Mouse (Mus musculus) bone marrow macrophage, adult 2 months (primary cell): Measurements from ENCODE around the gene Fpgs.
A peak's percentile ranks its signal among the peaks of the same experiment; 100 is the strongest.

Experiments used
- CTCF ChIP-seq: IDR thresholded peaks from 2 replicates; pipeline ENCODE4 v1.5.1; 2012; ENCODE audit warnings: low read depth, mild to moderate bottlenecking, low read length, moderate library complexity
- POLR2A ChIP-seq: IDR thresholded peaks from 2 replicates; pipeline ENCODE4 v1.6.1; 2012; ENCODE audit warnings: mild to moderate bottlenecking, low read depth, low read length, borderline replicate concordance

DNA sequence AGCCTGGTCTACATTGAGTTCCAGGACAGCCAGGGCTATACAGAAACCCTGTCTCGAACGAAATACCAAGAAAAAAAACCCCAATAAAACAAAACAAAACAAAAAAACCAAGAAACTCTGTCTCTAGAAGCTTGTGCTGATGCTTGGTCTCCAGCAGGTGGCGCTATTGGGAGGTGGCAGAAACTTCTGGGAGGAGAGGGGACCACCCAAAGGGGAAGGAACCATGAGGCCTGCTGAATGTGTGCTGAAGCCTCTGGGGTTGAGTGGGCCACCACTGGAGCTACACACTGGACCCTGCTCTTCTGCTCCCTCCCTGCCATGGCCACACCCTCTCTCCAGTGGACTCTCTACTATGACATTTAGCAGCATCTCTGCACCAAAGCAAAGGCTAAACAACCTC, 4.7 kb upstream of the Fpgs start:
- TF ChIP-seq CTCF, result peak; percentile 97
- TF ChIP-seq POLR2A, result no peak
